Mouse (Mus musculus): Measurements from ENCODE around the gene Cebpa.

DNA sequence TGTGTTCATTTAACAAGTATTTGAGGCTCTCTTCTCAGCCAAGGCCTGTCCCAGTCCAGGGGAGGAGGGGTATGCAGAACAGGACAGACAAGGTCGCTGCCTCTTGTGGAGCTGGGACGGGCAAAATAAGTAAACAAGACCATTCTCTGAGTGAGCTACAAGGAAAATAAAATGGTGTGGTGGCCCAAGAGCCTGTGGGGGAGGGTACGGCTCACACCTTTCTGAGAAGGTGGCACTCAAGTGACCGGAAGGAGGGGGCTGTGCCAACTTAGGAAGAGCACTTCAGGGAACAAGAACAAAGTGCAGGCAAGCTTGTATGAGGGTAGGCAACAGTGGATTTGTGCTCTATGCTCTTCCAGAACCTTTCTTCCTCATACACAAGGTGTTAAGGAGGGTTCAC, 6.0 kb upstream of the Cebpa start:
- TF ChIP-seq CTCF (conservative IDR thresholded peaks at IDR 0.05; ENCODE audit: low read length) (no peak), NANOG (IDR thresholded peaks at IDR 0.05; ENCODE audit: borderline replicate concordance, low read length) (no peak)

All from E14TG2a.4 (cell line).